Mouse (Mus musculus): ENCODE measurements at regions not wholly inside any gene's neighbourhood (a gene's known extent, or its start where the extent isn't known, plus 50 kb on each side); places are given as distances from the start of the nearest gene placed in this dataset.
A peak's percentile ranks its signal among the peaks of the same experiment; 100 is the strongest.

DNA sequence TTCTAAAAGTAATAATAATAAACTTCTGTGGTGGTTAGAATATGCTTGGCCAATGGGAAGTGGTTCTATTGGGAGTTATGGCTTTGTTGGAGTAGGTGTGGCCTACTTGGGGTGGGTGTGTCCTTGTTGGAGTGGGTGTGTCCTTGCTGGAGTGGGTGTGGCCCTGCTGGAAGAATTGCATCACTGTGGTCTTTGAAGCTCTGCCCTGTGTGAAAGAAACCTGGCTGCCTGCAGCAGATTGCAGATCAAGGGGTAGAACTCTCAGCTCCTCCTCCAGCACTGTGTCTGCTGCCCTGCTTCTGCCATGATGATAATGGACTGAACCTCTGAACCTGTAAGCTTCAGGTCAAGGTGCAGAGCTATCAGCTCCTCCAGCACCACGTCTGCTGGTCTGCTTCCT, 118.1 kb downstream of the Ets2 start:
- Histone ChIP-seq H3K27ac (no peak overlapping the region), H3K4me1 (replicated peaks) (peaks cover 14% of the 10 kb centered on the region), H3K4me2 (replicated peaks) (no peak overlapping the region), H3K36me3 (no peaks in the 10 kb centered on the region), H3K4me3 (replicated peaks) (no peak overlapping the region), H3K27me3 (replicated peaks) (no peaks in the 10 kb centered on the region), H3K9ac (no peak overlapping the region), H3K9me3 (no peaks in the 10 kb centered on the region)
- ATAC-seq, result peak; percentile 89
- 39% methylated on average over 1 of the region's 1 CpGs for WGBS

DNA sequence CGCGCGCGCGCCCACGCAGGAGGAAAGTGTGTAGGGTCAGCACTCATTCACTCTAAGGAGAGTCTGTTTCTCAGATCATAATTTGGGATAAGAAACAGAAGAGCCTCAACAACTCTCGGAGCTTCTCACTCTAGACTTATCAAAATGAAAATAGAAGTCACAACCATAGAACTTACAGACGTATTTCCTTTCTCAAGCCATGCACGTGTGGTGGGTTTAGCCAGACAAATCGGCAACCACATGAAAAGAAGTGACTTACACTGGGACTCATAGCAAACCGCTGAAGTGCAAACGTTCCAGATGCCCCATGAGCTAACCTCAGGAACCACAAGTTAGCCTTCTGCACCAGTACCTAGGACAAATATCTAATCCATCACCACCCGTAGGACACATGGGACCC, 114.1 kb downstream of the Ets2 start:
- H3K27ac ChIP-seq, result no peak overlapping the region
- H3K36me3 ChIP-seq, result no peaks in the 10 kb centered on the region
- 96% methylated on average over 13 of the region's 13 CpGs for WGBS
- H3K27me3 ChIP-seq (replicated peaks), result no peaks in the 10 kb centered on the region
- H3K4me2 ChIP-seq (replicated peaks), result no peak overlapping the region
- H3K9ac ChIP-seq, result no peak overlapping the region
- no peak for ATAC-seq
- H3K9me3 ChIP-seq, result no peaks in the 10 kb centered on the region
- no peak overlapping the region for H3K4me3 ChIP-seq (replicated peaks)
- H3K4me1 ChIP-seq (replicated peaks), result 0 out of 2 replicates have a peak, but pooled peaks cover 4% of the 10 kb centered on the region

DNA sequence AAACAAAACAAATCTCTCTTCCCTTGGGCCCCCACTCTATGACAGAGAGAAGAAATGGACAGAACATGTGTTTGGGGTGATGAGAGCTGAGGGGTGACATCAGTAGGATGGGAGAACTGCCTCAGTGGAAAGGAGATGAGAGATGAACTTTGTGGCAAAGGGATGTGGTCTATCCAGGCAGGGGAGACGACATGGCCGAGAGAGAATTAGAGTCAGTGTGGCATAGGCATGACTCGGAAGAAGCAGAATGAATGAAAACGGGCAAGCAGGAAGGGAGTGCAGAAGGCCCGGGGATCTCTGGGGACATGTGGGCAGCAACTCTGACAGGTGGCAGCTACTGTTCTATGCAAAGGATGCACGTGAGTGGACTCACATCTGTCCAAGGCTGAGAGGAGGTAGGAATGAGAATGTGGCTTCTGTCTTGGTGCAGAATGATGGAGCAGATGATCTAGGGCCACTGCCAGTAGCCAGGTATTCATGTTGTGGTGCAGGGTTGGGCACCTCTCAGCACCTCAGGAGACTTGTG, 113.4 kb downstream of the Ets2 start:
- Histone ChIP-seq H3K4me1 (replicated peaks) (0 out of 2 replicates have a peak, but pooled peaks cover 4% of the 10 kb centered on the region), H3K4me2 (replicated peaks) (no peak overlapping the region), H3K9me3 (no peaks in the 10 kb centered on the region), H3K9ac (no peak overlapping the region), H3K4me3 (replicated peaks) (no peak overlapping the region), H3K36me3 (no peaks in the 10 kb centered on the region), H3K27ac (no peak overlapping the region), H3K27me3 (replicated peaks) (no peaks in the 10 kb centered on the region)
- WGBS, result 88% methylated on average over 6 of the region's 6 CpGs
- ATAC-seq, result no peak

DNA sequence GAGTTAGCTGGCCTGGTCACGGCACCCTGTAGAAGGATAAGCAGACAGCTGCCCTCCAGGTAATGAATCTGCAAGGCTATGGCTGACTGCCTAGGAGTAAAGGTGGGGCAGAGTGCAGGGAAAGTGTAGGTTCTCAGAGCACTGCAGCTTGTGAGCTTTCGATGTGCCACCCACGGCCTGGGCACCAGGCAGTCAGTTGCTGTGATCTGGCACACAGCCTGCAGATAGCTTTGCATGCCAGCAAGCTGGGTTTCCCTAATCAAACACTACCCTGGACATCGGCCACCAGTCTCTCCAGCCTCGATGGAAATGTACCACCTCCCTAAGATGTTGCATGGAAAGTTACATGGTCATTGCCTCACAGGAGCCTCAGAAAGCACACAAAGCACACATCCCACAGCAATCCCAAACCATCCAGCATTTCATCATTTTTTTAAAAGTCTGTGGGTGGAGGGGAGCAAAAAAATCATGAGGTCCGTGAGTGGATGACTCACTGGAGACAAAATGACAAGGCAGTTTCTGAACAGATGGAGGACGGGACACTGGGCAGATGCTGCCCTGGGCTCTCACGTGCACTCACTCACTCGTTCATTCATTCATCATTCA, 112.7 kb downstream of the Ets2 start:
- no peak for ATAC-seq
- Histone ChIP-seq H3K27ac (no peak overlapping the region), H3K4me3 (replicated peaks) (no peak overlapping the region), H3K4me2 (replicated peaks) (no peak overlapping the region), H3K9me3 (no peaks in the 10 kb centered on the region), H3K9ac (no peak overlapping the region), H3K27me3 (replicated peaks) (no peaks in the 10 kb centered on the region), H3K4me1 (replicated peaks) (no peaks in the 10 kb centered on the region), H3K36me3 (no peaks in the 10 kb centered on the region)
- WGBS, result 68% methylated on average over 9 of the region's 9 CpGs

DNA sequence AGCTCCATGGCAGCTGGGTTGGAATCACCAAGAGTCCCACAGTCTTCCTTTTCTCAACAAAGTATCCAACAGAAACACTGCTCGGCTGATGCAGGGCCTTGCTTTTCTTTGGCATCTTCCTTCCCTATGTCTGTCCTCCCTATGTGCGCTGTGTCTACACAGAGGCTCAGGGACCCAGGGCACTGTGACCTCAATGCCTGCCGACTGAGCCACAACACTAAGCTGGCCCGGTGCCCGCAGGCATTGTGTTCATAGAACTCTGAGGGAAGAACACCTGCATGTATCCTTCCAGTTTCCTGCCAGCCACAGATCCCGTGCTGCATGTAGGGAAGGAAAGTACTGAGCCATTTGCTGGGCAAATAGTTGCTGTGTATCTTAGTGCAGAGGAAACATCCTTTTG, 109.2 kb downstream of the Ets2 start:
- H3K4me2 ChIP-seq (replicated peaks), result no peak overlapping the region
- WGBS, result 73% methylated on average over 6 of the region's 6 CpGs
- no peak for ATAC-seq
- no peaks in the 10 kb centered on the region for H3K4me1 ChIP-seq (replicated peaks)
- H3K9me3 ChIP-seq, result no peaks in the 10 kb centered on the region
- no peaks in the 10 kb centered on the region for H3K27me3 ChIP-seq (replicated peaks)
- no peak overlapping the region for H3K4me3 ChIP-seq (replicated peaks)
- no peaks in the 10 kb centered on the region for H3K36me3 ChIP-seq
- H3K9ac ChIP-seq, result no peak overlapping the region
- H3K27ac ChIP-seq, result 0 out of 2 replicates have a peak overlapping the region, but pooled peaks have one; percentile 44

DNA sequence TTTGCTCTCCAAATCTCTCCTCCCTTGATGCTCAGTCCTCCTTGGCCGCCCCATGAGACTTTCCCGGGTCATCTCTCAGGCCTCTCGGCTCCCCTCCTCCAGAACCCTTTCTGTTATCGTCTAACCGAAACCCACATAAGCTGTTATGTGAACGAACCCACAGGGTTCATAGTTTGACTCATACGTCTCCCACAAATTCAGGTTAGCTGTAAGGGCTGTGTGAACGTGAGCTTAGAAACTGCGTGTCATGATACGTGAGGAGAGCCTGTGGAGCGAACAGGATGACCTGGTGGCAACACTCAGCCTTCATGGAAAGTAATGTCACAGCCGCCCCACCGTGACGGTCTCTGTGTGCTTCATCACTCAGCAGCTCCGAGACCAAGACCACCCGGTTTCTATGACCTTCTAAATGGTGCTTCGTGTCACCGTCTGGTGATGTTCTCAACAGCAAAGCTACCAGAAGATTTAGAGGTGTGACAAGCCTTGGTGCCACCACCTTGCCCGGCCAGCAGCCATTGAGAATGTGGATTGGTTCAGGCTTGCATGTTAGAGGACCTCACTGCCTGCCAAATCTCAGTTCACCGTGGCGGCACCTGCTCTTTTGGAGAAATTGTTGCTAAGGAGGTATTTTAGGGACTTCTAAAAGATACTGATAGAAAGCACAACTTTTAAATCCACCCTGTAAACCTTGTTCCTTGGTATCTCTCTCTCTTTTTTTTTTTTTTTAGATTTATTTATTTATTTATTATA, 107.4 kb downstream of the Ets2 start:
- Histone ChIP-seq H3K9ac (no peak overlapping the region), H3K4me3 (replicated peaks) (no peak overlapping the region), H3K9me3 (no peaks in the 10 kb centered on the region), H3K36me3 (no peaks in the 10 kb centered on the region), H3K4me2 (replicated peaks) (no peak overlapping the region), H3K4me1 (replicated peaks) (no peaks in the 10 kb centered on the region), H3K27me3 (replicated peaks) (no peaks in the 10 kb centered on the region), H3K27ac (no peak overlapping the region)
- ATAC-seq, result no peak
- WGBS, result 91% methylated on average over 21 of the region's 21 CpGs

DNA sequence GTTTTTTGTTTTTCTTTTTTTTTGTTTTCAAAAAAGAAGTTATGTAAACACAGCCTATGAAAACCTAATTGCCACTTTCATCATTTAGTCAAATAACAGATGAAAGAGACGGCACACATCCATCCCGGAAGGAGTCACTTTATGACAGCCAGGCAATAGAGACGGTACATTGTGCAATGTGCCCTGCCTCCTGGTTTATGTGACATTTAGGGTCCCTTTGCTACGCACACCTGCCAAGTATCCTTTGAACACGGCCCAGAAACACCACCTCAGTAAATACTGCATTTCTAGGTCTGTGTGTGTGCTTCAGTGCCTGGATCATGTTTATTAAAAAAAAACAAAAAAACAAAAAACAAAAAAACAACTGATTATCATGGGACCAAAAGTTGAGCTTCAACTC, 104.6 kb downstream of the Ets2 start:
- WGBS, result 59% methylated on average over 5 of the region's 5 CpGs
- no peaks in the 10 kb centered on the region for H3K9me3 ChIP-seq
- peak; percentile 66 for ATAC-seq

DNA sequence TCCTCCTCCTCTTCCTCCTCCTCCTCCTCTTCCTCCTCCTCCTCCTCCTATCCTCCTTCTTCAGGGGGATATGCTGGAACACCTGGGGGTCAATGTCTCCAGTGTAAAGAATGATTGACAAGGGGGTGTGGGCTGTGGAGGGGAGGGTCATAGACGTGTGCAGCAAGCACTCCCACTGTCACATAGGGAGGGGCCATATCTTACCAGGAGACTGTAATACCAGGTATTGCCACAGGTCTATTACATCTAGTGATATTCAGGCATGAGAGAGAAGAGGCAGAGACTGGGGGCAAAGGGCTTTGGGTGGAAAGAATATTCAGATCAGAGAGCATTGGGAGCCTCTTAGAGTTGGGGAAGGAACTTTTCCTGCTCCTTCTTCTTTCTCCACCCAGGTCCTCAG, 102.3 kb downstream of the Ets2 start:
- peak; percentile 44; the same call in 1 of the 2 replicates for ATAC-seq
- no peaks in the 10 kb centered on the region for H3K9me3 ChIP-seq
- no peak overlapping the region for H3K4me2 ChIP-seq (replicated peaks)
- no peaks in the 10 kb centered on the region for H3K27me3 ChIP-seq (replicated peaks)
- H3K36me3 ChIP-seq, result no peaks in the 10 kb centered on the region
- no peak overlapping the region for H3K4me3 ChIP-seq (replicated peaks)
- H3K4me1 ChIP-seq (replicated peaks), result no peaks in the 10 kb centered on the region
- no peak overlapping the region for H3K9ac ChIP-seq
- H3K27ac ChIP-seq, result no peak overlapping the region
- 39% methylated on average over 1 of the region's 1 CpGs for WGBS

More for the DNA sequence above, 104.6 kb downstream of the Ets2 start:
- no peak overlapping the region for H3K27ac ChIP-seq
- H3K9ac ChIP-seq, result no peak overlapping the region
- H3K4me3 ChIP-seq (replicated peaks), result no peak overlapping the region
- H3K4me2 ChIP-seq (replicated peaks), result no peak overlapping the region
- H3K36me3 ChIP-seq, result no peaks in the 10 kb centered on the region
- no peaks in the 10 kb centered on the region for H3K4me1 ChIP-seq (replicated peaks)
- H3K27me3 ChIP-seq (replicated peaks), result no peaks in the 10 kb centered on the region

DNA sequence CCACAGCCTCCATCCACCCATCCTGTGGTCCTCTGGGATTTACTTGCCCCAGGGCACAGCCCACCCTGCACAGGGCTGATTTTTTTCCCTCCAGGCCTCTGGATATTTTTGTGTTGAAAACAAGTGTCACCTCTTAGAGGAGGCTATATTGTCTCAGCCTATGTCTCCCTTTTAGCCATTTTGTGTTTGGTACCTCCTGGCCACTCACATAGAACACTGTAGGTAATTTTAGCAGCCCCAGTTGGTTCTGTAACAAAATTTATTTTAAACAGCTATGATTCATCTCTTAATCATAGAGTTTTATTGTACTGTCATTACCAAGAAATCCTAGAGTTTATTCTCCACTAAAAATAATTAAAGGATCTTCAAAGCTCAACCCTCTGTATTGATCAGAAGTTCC, 100.8 kb downstream of the Ets2 start:
- no peak overlapping the region for H3K4me3 ChIP-seq (replicated peaks)
- H3K4me1 ChIP-seq (replicated peaks), result 0 out of 2 replicates have a peak, but pooled peaks cover 2% of the 10 kb centered on the region
- no peaks in the 10 kb centered on the region for H3K9me3 ChIP-seq
- no peaks in the 10 kb centered on the region for H3K27me3 ChIP-seq (replicated peaks)
- ATAC-seq, result no peak
- no peak overlapping the region for H3K27ac ChIP-seq
- H3K4me2 ChIP-seq (replicated peaks), result no peak overlapping the region
- H3K36me3 ChIP-seq, result no peaks in the 10 kb centered on the region
- no peak overlapping the region for H3K9ac ChIP-seq

DNA sequence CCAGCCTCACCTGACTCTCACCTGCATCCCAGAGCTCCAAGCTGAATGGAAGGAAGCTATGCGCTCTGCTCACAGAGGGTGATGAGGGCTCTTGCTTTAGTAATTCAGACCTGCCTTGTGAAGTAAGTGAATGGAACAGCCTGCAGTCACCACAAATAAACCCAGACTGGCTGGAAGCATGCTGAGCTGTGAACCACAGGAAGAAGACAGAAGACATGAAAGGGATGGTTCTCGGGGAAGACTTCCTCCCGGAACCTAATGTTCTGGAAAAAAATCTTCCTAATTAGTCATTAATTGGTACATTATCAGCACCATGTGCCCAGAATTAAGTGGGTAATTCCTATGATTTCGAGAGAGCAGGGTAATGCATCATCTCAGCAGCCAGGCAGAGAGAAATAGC, 100.3 kb downstream of the Ets2 start:
- no peaks in the 10 kb centered on the region for H3K9me3 ChIP-seq
- no peak overlapping the region for H3K27ac ChIP-seq
- no peak overlapping the region for H3K9ac ChIP-seq
- H3K4me2 ChIP-seq (replicated peaks), result no peak overlapping the region
- H3K27me3 ChIP-seq (replicated peaks), result no peaks in the 10 kb centered on the region
- no peak for ATAC-seq
- H3K4me1 ChIP-seq (replicated peaks), result 0 out of 2 replicates have a peak, but pooled peaks cover 2% of the 10 kb centered on the region
- 69% methylated on average over 4 of the region's 4 CpGs for WGBS
- H3K36me3 ChIP-seq, result no peaks in the 10 kb centered on the region
- no peak overlapping the region for H3K4me3 ChIP-seq (replicated peaks)

DNA sequence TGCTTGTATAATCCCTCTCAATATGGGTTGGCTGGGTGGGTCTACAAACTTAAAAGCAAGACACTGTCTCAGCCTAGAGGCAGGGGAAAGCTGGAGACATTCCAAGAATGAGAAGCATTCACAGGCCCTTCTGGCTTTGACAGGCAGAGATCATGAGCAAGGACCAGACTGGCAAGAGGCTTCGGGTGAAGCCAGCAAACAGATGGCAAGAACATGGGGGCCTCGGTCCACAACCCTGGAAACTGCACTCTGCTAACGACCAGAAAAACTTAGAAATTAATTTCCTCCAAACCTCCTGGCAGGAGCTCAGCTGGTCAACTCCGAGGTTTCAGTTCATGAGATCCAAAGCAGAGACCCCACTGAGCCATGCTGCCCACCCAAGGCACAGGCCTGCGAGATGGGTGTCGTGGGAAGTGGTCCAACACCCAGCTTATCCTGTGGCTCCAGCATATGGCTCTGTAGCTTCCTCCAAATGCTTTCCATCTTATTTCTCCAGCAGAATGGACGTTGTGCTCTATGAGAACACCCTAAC, 99.1 kb downstream of the Ets2 start:
- Histone ChIP-seq H3K27ac (no peak overlapping the region), H3K9me3 (no peaks in the 10 kb centered on the region), H3K4me2 (replicated peaks) (no peak overlapping the region), H3K36me3 (no peaks in the 10 kb centered on the region), H3K4me3 (replicated peaks) (no peak overlapping the region), H3K4me1 (replicated peaks) (0 out of 2 replicates have a peak, but pooled peaks cover 2% of the 10 kb centered on the region), H3K9ac (no peak overlapping the region), H3K27me3 (replicated peaks) (no peaks in the 10 kb centered on the region)
- no peak for ATAC-seq
- 73% methylated on average over 7 of the region's 7 CpGs for whole genome bisulfite sequencing

DNA sequence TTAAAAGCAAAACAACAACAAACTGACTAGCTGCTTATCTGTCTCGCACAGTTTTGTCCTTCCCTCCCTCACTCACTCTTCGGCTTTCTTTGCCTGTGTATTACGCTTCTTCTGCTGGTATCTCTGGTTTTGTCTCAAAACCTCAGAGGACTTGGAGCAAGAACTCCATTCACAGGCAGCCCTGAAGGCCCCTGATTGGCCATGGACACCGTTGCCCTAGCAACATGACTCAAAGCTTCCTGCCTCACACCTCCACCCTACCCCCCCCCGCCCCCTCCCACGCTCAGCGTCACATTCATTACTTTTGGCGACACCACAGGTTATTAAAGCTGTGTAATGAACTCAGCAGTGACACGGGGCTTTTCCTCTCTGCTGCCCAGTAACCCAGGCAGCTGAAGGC, 96.7 kb downstream of the Ets2 start:
- Histone ChIP-seq H3K27ac (no peak overlapping the region), H3K4me2 (replicated peaks) (no peak overlapping the region), H3K4me3 (replicated peaks) (no peak overlapping the region), H3K9ac (no peak overlapping the region), H3K9me3 (no peaks in the 10 kb centered on the region), H3K36me3 (no peaks in the 10 kb centered on the region), H3K4me1 (replicated peaks) (0 out of 2 replicates have a peak, but pooled peaks cover 2% of the 10 kb centered on the region), H3K27me3 (replicated peaks) (no peaks in the 10 kb centered on the region)
- 70% methylated on average over 9 of the region's 9 CpGs for WGBS
- no peak for ATAC-seq

Measured in intestine, embryonic 15.5 days (tissue).